Mouse (Mus musculus) olfactory bulb, adult 2 months (tissue): ENCODE data around the gene Dpm3.
A peak's percentile ranks its signal among the peaks of the same experiment; 100 is the strongest.

ENCODE experiments used
- CTCF ChIP-seq: fragments of 200-500 bp; IDR thresholded peaks from 2 replicates; pipeline ENCODE4 v1.5.1; 2012; ENCODE audit warnings: low read depth, mild to moderate bottlenecking, low read length, moderate library complexity; ENCODE audit not compliant: insufficient read depth
- POLR2A ChIP-seq: fragments of 200-500 bp; IDR thresholded peaks from 2 replicates; pipeline ENCODE4 v1.6.1; 2012; ENCODE audit warnings: mild to moderate bottlenecking, low read depth, low read length, moderate library complexity; ENCODE audit not compliant: insufficient read depth

DNA sequence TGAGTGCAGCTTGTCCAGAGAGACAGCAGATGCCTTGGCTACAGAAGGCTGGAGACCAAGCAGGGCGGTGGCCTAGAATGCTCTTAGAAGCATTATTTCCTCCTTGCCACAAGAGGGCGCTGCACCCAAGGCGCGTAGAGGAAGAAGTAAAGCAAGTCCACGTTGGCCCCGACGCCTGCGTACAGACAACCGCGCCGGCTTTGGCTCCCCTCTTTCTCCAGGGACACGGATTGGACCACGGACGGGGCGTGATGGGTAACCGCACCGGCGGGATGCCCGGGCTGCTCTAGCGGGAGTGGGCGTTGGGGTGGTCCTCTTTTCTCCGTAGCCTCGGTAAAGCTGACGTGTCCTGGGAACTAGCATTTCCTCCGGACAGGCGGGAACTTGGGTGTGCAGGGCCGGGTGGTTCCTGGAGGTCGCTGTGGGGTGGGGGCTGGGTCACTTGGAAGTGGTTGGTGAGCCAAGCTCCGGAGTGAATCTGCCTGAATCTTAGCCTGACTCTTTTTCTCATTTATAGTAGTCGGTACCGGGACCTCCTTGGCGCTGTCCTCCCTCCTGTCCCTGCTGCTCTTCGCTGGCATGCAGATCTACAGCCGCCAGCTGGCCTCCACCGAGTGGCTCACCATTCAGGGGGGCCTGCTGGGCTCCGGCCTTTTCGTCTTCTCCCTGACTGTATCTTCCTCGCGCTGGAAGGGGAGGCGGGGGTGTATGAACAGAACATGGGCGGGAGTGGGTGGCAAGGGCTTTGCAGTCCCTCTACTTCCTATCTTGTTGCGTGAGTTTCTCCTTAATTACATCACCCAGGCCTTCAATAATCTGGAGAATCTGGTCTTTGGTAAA is 12.7 kb upstream of the Dpm3 start, which contains the start of gene Trim46:
- TF ChIP-seq CTCF (peak; percentile 73), POLR2A (no peak; the same call in 1 of the 2 replicates)
